Mouse (Mus musculus): ENCODE results near the gene Rimbp3. TPM values are rescaled to one million over a fixed set of nuclear protein-coding genes. Genes with fewer than 3 reads are reported as not detected.

The Rimbp3 gene
- polyA plus RNA-seq (2017; shearing (Covaris generic)), result not detected

DNA sequence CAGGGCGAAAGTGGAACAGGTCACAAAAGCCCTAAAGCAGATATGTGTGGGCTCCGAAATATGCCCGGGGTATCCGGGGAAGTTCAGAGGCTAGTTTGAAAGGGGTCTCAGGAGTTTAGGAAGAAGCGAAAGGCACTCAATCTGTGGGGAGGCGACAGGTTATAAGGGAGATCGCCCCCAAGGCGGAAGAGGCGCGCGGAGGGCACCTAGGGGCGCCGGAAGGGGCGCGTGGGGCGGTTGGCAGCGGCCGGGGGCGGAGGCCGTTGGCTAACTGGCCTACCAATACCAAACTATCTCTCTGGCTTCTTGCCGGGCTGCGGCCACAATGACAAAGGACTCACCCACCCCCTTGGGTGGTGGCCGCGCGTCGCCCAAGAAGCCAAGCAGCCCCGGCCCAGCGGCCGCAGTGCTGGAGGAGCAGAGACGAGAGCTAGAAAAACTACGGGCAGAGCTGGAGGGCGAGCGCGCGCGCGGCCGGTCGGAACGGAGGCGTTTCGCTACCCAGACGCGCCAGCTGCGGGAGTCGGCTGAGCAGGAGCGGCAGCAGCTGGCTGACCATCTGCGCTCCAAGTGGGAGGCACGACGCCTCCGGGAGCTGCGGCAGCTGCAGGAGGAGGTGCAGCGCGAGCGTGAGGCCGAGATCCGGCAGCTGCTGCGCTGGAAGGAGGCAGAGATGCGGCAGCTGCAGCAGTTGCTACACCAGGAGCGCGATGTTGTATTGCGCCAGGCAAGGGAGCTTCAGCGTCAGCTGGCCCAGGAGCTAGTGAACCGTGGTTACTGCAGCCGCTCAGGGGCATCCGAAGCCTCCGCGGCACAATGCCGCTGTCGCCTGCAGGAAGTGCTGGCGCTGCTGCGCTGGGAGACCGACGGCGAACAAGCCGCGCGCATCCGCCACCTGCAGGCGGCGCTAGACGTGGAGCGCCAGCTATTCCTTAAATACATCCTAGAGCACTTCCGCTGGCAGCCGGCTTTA lies at the start of gene Rimbp3:
TSS of gene Rimbp3 (plus strand) at position 215 of the 973 bp plus-strand sequence.

DNA sequence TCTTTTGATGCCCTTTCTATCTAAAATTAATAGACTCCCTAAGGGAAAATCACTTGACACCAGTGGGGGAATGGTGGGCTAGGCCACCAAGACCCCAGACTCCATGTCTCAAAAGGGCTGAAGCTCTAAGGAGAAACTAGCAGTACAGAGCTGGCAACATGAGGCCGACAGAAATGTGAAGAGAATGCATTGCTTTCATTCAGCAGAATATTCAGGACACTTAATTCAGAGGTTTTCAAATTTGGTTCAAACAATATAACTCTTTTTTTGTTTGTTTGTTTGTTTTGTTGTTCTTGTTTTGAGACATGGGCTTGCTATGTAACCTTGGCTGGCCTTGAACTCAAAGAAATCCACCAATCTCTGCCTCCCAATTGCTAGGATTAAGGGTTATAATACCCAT lies 5.9 kb upstream of the Rimbp3 start, which contains the start of gene Ube2l3:
TSS of gene Ube2l3 (minus strand) at position 101 of the 400 bp plus-strand sequence.

DNA sequence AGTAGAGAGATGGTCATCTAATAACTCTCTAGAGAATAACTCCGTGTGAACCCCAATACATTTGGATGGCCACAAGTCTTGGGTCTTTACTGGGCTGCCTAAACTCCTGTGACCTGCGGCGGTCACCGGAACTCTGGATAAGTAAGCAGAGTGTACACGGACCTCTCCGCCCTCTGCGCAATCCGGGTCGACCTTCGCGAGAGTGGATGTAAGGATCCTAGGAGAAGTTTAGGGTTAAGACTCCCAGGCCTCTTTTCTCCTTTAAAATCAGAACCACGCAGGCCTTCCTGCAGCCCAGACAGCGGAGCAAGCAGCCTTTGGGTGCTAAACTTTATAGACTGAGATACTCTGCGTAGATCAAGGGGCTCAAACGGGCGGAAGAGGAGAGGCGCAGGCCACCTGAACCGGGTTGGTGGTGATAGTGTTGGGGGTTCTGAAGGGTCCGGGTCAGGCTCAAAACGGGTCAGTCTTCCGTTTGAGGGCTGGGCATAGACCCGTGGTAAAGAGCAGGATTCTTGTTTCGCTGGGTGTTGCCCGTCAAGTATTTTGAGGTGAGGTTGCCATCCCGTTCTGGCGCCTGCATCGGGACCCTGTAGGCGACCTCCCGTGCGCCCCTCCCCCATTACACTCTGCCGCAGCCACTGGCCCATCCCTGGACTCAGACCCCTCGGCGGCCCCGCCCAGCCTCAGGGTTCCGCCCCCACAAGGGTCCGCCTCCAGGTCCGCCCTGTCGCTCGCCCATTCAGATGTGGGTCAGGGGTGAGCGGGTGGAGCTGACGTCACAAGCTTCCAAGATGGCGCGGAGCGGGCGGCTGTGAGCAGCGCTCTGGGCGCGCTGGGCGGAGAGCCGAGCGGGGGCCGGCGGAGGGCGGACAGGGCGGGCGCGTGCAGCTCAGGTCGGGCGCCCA lies 24.6 kb downstream of the Rimbp3 start, which contains the start of gene Hic2:
TSS of gene Hic2 (plus strand) at position 779 of the 908 bp plus-strand sequence.

Other genes with a start within 250 kb of the Rimbp3 start
- 163 TPM for gene Mapk1, start 225.2 kb upstream of the Rimbp3 start, polyA plus RNA-seq (2017; shearing (Covaris generic))
- 3.4 TPM for gene Ypel1, start 138.9 kb upstream of the Rimbp3 start, polyA plus RNA-seq (2017; shearing (Covaris generic))
- gene Ppil2, start 97.3 kb upstream of the Rimbp3 start, polyA plus RNA-seq (2017; shearing (Covaris generic)), result 179 TPM
- 3.7 TPM for gene 2610318N02Rik, start 83.4 kb upstream of the Rimbp3 start, polyA plus RNA-seq (2017; shearing (Covaris generic))
- 36.4 TPM for gene Sdf2l1, start 76.2 kb upstream of the Rimbp3 start, polyA plus RNA-seq (2017; shearing (Covaris generic))
- 3.4 TPM for gene Ydjc, start 64.0 kb upstream of the Rimbp3 start, polyA plus RNA-seq (2017; shearing (Covaris generic))
- gene Ccdc116, start 61.4 kb upstream of the Rimbp3 start, polyA plus RNA-seq (2017; shearing (Covaris generic)), result 1.7 TPM
- gene Ube2l3, start 6.0 kb upstream of the Rimbp3 start, polyA plus RNA-seq (2017; shearing (Covaris generic)), result 248 TPM
- gene Hic2, start 25.0 kb downstream of the Rimbp3 start, polyA plus RNA-seq (2017; shearing (Covaris generic)), result 1.7 TPM
- 117 TPM for gene Tmem191c, start 67.5 kb downstream of the Rimbp3 start, polyA plus RNA-seq (2017; shearing (Covaris generic))
- 0.67 TPM for gene Serpind1, start 122.8 kb downstream of the Rimbp3 start, polyA plus RNA-seq (2017; shearing (Covaris generic))
- gene Snap29, start 197.4 kb downstream of the Rimbp3 start, polyA plus RNA-seq (2017; shearing (Covaris generic)), result 18.5 TPM
- gene Pi4ka, start 197.7 kb downstream of the Rimbp3 start, polyA plus RNA-seq (2017; shearing (Covaris generic)), result 59.5 TPM
- gene Crkl, start 243.4 kb downstream of the Rimbp3 start, polyA plus RNA-seq (2017; shearing (Covaris generic)), result 57.1 TPM

Data from effector memory CD4-positive, alpha-beta T cell, adult 7 months (primary cell).